Mouse (Mus musculus) forebrain, embryonic 11.5 days (tissue): Measurements from ENCODE around the gene Sun2. TPM values are rescaled to one million over a fixed set of nuclear protein-coding genes. Genes with fewer than 3 reads are reported as not detected.
A peak's percentile ranks its signal among the peaks of the same experiment; 100 is the strongest.

Experiments
- ATAC-seq: fragments of 200-750 bp; cut with Nextera tagmentation; replicated peaks from 2 replicates; pipeline ENCODE4 v1.8.0; 2017; ENCODE audit warnings: moderate TSS enrichment; ENCODE audit not compliant: low FRiP score
- DNase-seq: peaks from one replicate; pipeline ENCODE4 v3.0.0-alpha.2; 2017; ENCODE audit warnings: low spot score
- H3K27ac ChIP-seq: fragments of 300-500 bp; sonication (generic); 2 replicates; pipeline ENCODE4 v1.5.1; 2014; ENCODE audit warnings: low read depth, low read length
- H3K27me3 ChIP-seq: fragments of 300-500 bp; sonication (generic); 2 replicates; pipeline ENCODE4 v1.6.1; 2014; ENCODE audit warnings: mild to moderate bottlenecking, low read length, mixed read lengths; ENCODE audit not compliant: control insufficient read depth, insufficient read depth
- H3K36me3 ChIP-seq: fragments of 300-500 bp; sonication (generic); 2 replicates; pipeline ENCODE4 v1.6.1; 2014; ENCODE audit warnings: mild to moderate bottlenecking, low read length, moderate library complexity, mixed read lengths; ENCODE audit not compliant: control insufficient read depth, insufficient read depth
- H3K4me1 ChIP-seq: fragments of 300-500 bp; sonication (generic); replicated peaks from 2 replicates; pipeline ENCODE4 v1.6.1; 2014; ENCODE audit warnings: low read length, mixed read lengths; ENCODE audit not compliant: control insufficient read depth, insufficient read depth
- H3K4me2 ChIP-seq: fragments of 300-500 bp; sonication (generic); 2 replicates; pipeline ENCODE4 v1.6.1; 2014; ENCODE audit warnings: low read depth, mild to moderate bottlenecking, low read length, moderate library complexity, mixed read lengths; ENCODE audit not compliant: severe bottlenecking
- H3K4me3 ChIP-seq: fragments of 300-500 bp; sonication (generic); 2 replicates; pipeline ENCODE4 v1.5.1; 2014; ENCODE audit warnings: low read depth, low read length
- H3K9ac ChIP-seq: fragments of 300-500 bp; sonication (generic); 2 replicates; pipeline ENCODE4 v1.6.1; 2014; ENCODE audit warnings: low read length
- H3K9me3 ChIP-seq: fragments of 300-500 bp; sonication (generic); 2 replicates; pipeline ENCODE4 v1.6.1; 2016; ENCODE audit warnings: low read length, mixed read lengths; ENCODE audit not compliant: control insufficient read depth
- WGBS: fragments of 180-500 bp; shearing (Covaris S2); extraction: QIAGEN DNeasy Blood & Tissue Kit; methylation state at CpG from one replicate; pipeline ENCODE4 v1.1.7; 2014; 5-methylcytosine and 5-hydroxymethylcytosine counted together
- polyA plus RNA-seq: library from polyadenylated mRNA; unstranded; fragments of >200 nt; fragmentation: Nextera tagmentation; extraction: Ambion mirVana; gene quantifications from 2 replicates; pipeline ENCODE4 v1.2.1, GENCODE M21; 2014

Gene Sun2
- polyA plus RNA-seq, 1 experiment from 2014 or later = 4.3 TPM

- WGBS = 91% methylated on average over 17 of the region's 17 CpGs
- DNase-seq (no peak), ATAC-seq (no peak)
- Histone ChIP-seq H3K4me3 (no peak overlapping the region), H3K36me3 (peaks cover 3% of the 10 kb centered on the region; the same call in 1 of the 2 replicates), H3K9ac (no peak overlapping the region), H3K9me3 (no peaks in the 10 kb centered on the region), H3K4me1 (no peaks in the 10 kb centered on the region), H3K4me2 (no peak overlapping the region), H3K27me3 (no peaks in the 10 kb centered on the region), H3K27ac (no peak overlapping the region)
These were observed 35.6 kb downstream of the Sun2 start for GRCm38 (mm10) chr15:79706603-79707214.

GRCm38 (mm10) chr15:79697558-79698187, 44.7 kb downstream of the Sun2 start:
- H3K27ac ChIP-seq = 0 out of 2 replicates have a peak overlapping the region, but pooled peaks have one; percentile 3
- no peak overlapping the region for H3K4me2 ChIP-seq
- H3K4me3 ChIP-seq = no peak overlapping the region
- H3K9me3 ChIP-seq = no peaks in the 10 kb centered on the region
- H3K36me3 ChIP-seq = no peaks in the 10 kb centered on the region
- ATAC-seq (no peak), DNase-seq (no peak)
- no peaks in the 10 kb centered on the region for H3K27me3 ChIP-seq
- no peak overlapping the region for H3K9ac ChIP-seq
- peaks cover under 1% of the 10 kb centered on the region; the same call in 1 of the 2 replicates for H3K4me1 ChIP-seq
- WGBS = 78% methylated on average over 9 of the region's 9 CpGs

- Histone ChIP-seq H3K4me3 (no peak overlapping the region), H3K4me1 (peaks cover 2% of the 10 kb centered on the region; the same call in 1 of the 2 replicates), H3K9ac (no peak overlapping the region), H3K36me3 (no peaks in the 10 kb centered on the region), H3K27ac (0 out of 2 replicates have a peak overlapping the region, but pooled peaks have one; percentile 3), H3K27me3 (no peaks in the 10 kb centered on the region), H3K4me2 (no peak overlapping the region), H3K9me3 (no peaks in the 10 kb centered on the region)
- WGBS = 78% methylated on average over 6 of the region's 6 CpGs
- DNase-seq (no peak), ATAC-seq (no peak)
These were observed 45.3 kb downstream of the Sun2 start for GRCm38 (mm10) chr15:79697011-79697410.

GRCm38 (mm10) chr15:79696508-79696907, 45.8 kb downstream of the Sun2 start:
- Histone ChIP-seq H3K4me3 (no peak overlapping the region), H3K36me3 (no peaks in the 10 kb centered on the region), H3K4me2 (no peak overlapping the region), H3K27me3 (no peaks in the 10 kb centered on the region), H3K9ac (no peak overlapping the region), H3K4me1 (peaks cover 5% of the 10 kb centered on the region; the same call in 1 of the 2 replicates), H3K9me3 (no peaks in the 10 kb centered on the region), H3K27ac (no peak overlapping the region)
- WGBS = 93% methylated on average over 2 of the region's 2 CpGs
- ATAC-seq = no peak
- no peak for DNase-seq

- Histone ChIP-seq H3K27ac (no peak overlapping the region), H3K9ac (no peak overlapping the region), H3K4me1 (peaks cover 5% of the 10 kb centered on the region; the same call in 1 of the 2 replicates), H3K36me3 (no peaks in the 10 kb centered on the region), H3K4me2 (no peak overlapping the region), H3K4me3 (no peak overlapping the region), H3K9me3 (no peaks in the 10 kb centered on the region), H3K27me3 (no peaks in the 10 kb centered on the region)
- no peak for ATAC-seq
- DNase-seq = no peak
- 83% methylated on average over 3 of the region's 3 CpGs for WGBS
These were observed 46.8 kb downstream of the Sun2 start for GRCm38 (mm10) chr15:79695516-79695915.

GRCm38 (mm10) chr15:79694512-79694911, 47.8 kb downstream of the Sun2 start:
- H3K4me2 ChIP-seq = no peak overlapping the region
- H3K4me1 ChIP-seq = peaks cover 5% of the 10 kb centered on the region; the same call in 1 of the 2 replicates
- no peaks in the 10 kb centered on the region for H3K36me3 ChIP-seq
- no peaks in the 10 kb centered on the region for H3K9me3 ChIP-seq
- H3K4me3 ChIP-seq = no peak overlapping the region
- no peaks in the 10 kb centered on the region for H3K27me3 ChIP-seq
- no peak overlapping the region for H3K9ac ChIP-seq
- no peak for ATAC-seq
- no peak overlapping the region for H3K27ac ChIP-seq
- DNase-seq = no peak
- WGBS = 90% methylated on average over 4 of the region's 4 CpGs

- H3K27me3 ChIP-seq = no peaks in the 10 kb centered on the region
- H3K9ac ChIP-seq = no peak overlapping the region; the same call in 1 of the 2 replicates
- H3K36me3 ChIP-seq = no peaks in the 10 kb centered on the region
- H3K9me3 ChIP-seq = no peaks in the 10 kb centered on the region
- H3K4me2 ChIP-seq = no peak overlapping the region
- DNase-seq (no peak), ATAC-seq (no peak)
- H3K4me3 ChIP-seq = no peak overlapping the region
- no peak overlapping the region for H3K27ac ChIP-seq
- 93% methylated on average over 11 of the region's 11 CpGs for WGBS
- H3K4me1 ChIP-seq = peaks cover 5% of the 10 kb centered on the region; the same call in 1 of the 2 replicates
These were observed 48.6 kb downstream of the Sun2 start for GRCm38 (mm10) chr15:79693740-79694139.

- no peaks in the 10 kb centered on the region for H3K9me3 ChIP-seq
- H3K27ac ChIP-seq = no peak overlapping the region
- no peak overlapping the region for H3K4me3 ChIP-seq
- H3K27me3 ChIP-seq = no peaks in the 10 kb centered on the region
- no peaks in the 10 kb centered on the region for H3K36me3 ChIP-seq
- DNase-seq (no peak), ATAC-seq (no peak)
- H3K9ac ChIP-seq = no peak overlapping the region; the same call in 1 of the 2 replicates
- peak overlapping the region; percentile 100; the same call in 1 of the 2 replicates for H3K4me2 ChIP-seq
- H3K4me1 ChIP-seq = peaks cover 7% of the 10 kb centered on the region; the same call in 1 of the 2 replicates
- 78% methylated on average over 5 of the region's 5 CpGs for WGBS
These were observed 50.0 kb downstream of the Sun2 start for GRCm38 (mm10) chr15:79692334-79692733.
